Mouse (Mus musculus) E14TG2a.4 (cell line): ENCODE measurements around the gene Ciao2a.

Experiments
- CTCF ChIP-seq: conservative IDR thresholded peaks from 2 replicates; pipeline ENCODE4 v1.5.1; 2014; ENCODE audit warnings: low read length
- NANOG ChIP-seq: IDR thresholded peaks from 2 replicates; pipeline ENCODE4 v1.6.1; 2014; ENCODE audit warnings: borderline replicate concordance, low read length, mixed read lengths
- POU5F1 ChIP-seq: IDR thresholded peaks from 2 replicates; pipeline ENCODE4 v1.6.1; 2014; ENCODE audit warnings: low read length, borderline replicate concordance

GRCm38 (mm10) chr9:66170506-66170905, 44.1 kb downstream of the Ciao2a start:
- TF ChIP-seq CTCF (no peak), NANOG (peak; percentile 21; the same call in 1 of the 2 replicates), POU5F1 (no peak)
